Mouse (Mus musculus): ENCODE measurements at regions not wholly inside any gene's neighbourhood (a gene's known extent, or its start where the extent isn't known, plus 50 kb on each side); places are given as distances from the start of the nearest gene placed in this dataset.

DNA sequence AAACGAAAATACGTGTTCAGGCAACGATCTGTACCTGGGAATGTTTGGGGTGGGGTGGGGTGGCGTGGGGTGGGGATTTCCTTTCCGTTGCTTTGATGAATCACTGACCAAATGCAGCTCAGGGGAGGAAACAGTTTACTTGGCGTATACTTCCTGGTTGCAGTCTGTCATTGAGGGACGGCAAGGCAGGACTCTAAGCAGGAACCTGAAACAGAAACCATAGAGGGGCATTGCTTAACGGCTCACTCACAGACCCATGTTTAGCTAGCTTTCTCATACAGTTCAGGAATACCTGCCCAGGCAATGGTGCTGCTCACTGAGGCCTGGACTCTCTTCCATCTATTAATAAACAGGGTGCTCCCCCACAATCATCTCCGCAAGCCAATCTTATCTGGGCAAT lies 55.1 kb upstream of the Smox start:
- WGBS, result 86% methylated on average over 9 of the region's 9 CpGs

DNA sequence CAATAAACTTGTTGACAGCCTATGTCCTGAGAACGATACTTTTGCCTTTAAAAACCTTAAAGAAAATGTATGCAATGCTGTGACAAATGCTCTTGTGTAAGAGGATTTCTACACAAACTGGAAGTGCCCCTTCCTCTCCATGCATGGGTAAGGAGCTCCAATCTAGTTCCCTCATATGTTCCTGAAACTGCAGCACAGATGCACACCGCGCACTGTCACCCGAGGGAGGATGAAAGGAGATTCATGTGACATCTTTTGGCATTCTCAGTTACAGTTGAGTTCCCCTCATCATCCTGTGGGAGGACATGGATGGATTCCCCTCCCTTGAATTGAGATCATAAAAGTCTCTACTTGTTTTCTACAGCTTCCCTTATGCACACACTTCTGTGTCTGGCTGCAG lies 60.8 kb upstream of the Smox start:
- Histone ChIP-seq H3K27me3 (ENCODE audit: insufficient read depth, low read length) (no peaks in the 10 kb centered on the region), H3K36me3 (ENCODE audit: insufficient read depth) (no peaks in the 10 kb centered on the region), H3K27ac (ENCODE audit: low read depth, low read length) (no peak overlapping the region), H3K9ac (no peak overlapping the region), H3K4me1 (ENCODE audit: insufficient read depth) (no peaks in the 10 kb centered on the region), H3K4me3 (ENCODE audit: low read depth, low read length) (no peak overlapping the region), H3K9me3 (ENCODE audit: low read length) (no peaks in the 10 kb centered on the region), H3K4me2 (ENCODE audit: low read depth) (no peak overlapping the region)
- no peak for TF ChIP-seq CTCF (IDR thresholded peaks at IDR 0.05; ENCODE audit: low read depth)
- DNase-seq, result no peak
- WGBS, result 87% methylated on average over 4 of the region's 4 CpGs
- no peak for ATAC-seq

More for the DNA sequence above, 55.1 kb upstream of the Smox start:
- Histone ChIP-seq H3K9me3 (ENCODE audit: low read length) (no peaks in the 10 kb centered on the region), H3K27ac (ENCODE audit: low read depth, low read length) (no peak overlapping the region), H3K9ac (no peak overlapping the region), H3K36me3 (ENCODE audit: insufficient read depth) (no peaks in the 10 kb centered on the region), H3K4me1 (ENCODE audit: insufficient read depth) (no peaks in the 10 kb centered on the region), H3K27me3 (ENCODE audit: insufficient read depth, low read length) (no peaks in the 10 kb centered on the region), H3K4me3 (ENCODE audit: low read depth, low read length) (no peak overlapping the region), H3K4me2 (ENCODE audit: low read depth) (no peak overlapping the region)
- no peak for DNase-seq
- TF ChIP-seq CTCF (IDR thresholded peaks at IDR 0.05; ENCODE audit: low read depth), result no peak
- no peak for ATAC-seq

DNA sequence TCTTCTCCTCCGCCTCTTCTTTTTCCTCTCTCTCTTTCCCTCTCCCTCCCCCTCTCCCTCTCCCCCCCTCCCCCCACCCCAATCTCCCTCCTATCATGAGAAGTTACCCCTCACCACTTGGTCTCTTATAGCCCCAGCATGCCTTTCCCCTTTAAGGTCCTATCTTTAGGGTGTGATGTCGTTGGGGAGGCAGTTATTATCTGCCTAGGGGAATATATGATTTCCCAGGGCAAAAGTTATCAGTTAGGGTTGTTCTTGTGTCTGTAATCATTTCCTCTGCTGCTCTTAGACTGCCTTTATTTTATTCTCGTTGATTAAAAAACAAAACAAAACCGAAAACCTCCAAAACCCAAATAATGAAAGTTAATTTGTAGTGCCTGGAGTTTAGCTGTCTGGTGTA lies 63.2 kb upstream of the Smox start:
- H3K27me3 ChIP-seq (ENCODE audit: insufficient read depth, low read length), result no peaks in the 10 kb centered on the region
- H3K27ac ChIP-seq (ENCODE audit: low read depth, low read length), result no peak overlapping the region
- TF ChIP-seq CTCF (IDR thresholded peaks at IDR 0.05; ENCODE audit: low read depth), result no peak
- DNase-seq (no peak), ATAC-seq (no peak)
- no peaks in the 10 kb centered on the region for H3K4me1 ChIP-seq (ENCODE audit: insufficient read depth)
- H3K4me3 ChIP-seq (ENCODE audit: low read depth, low read length), result no peak overlapping the region
- no peak overlapping the region for H3K4me2 ChIP-seq (ENCODE audit: low read depth)
- 82% methylated on average over 4 of the region's 4 CpGs for WGBS
- H3K36me3 ChIP-seq (ENCODE audit: insufficient read depth), result no peaks in the 10 kb centered on the region
- no peak overlapping the region for H3K9ac ChIP-seq
- no peaks in the 10 kb centered on the region for H3K9me3 ChIP-seq (ENCODE audit: low read length)

DNA sequence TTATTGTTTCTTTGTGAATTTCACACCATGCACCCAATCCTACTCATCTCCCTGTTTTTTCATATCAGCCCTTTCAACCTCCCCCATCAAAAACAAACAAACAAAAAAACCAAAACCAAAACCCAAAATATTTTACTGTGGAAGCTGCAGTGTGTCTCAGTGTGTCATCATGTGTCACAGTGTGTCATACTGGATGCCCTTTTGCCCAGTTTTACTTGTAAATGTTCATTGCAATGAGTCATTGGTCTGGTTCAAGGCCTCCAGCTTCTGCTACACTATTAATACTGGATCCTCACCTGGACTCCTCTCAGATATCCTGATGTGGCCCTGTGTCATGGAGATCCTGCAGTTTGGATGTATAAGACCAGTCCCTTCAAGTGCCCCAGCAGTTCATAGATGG lies 64.4 kb upstream of the Smox start:
- H3K4me3 ChIP-seq (ENCODE audit: low read depth, low read length), result no peak overlapping the region
- DNase-seq (no peak), ATAC-seq (no peak)
- H3K36me3 ChIP-seq (ENCODE audit: insufficient read depth), result no peaks in the 10 kb centered on the region
- no peaks in the 10 kb centered on the region for H3K4me1 ChIP-seq (ENCODE audit: insufficient read depth)
- no peak overlapping the region for H3K27ac ChIP-seq (ENCODE audit: low read depth, low read length)
- H3K4me2 ChIP-seq (ENCODE audit: low read depth), result no peak overlapping the region
- H3K9ac ChIP-seq, result no peak overlapping the region
- no peak for TF ChIP-seq CTCF (IDR thresholded peaks at IDR 0.05; ENCODE audit: low read depth)
- H3K27me3 ChIP-seq (ENCODE audit: insufficient read depth, low read length), result no peaks in the 10 kb centered on the region
- H3K9me3 ChIP-seq (ENCODE audit: low read length), result no peaks in the 10 kb centered on the region

DNA sequence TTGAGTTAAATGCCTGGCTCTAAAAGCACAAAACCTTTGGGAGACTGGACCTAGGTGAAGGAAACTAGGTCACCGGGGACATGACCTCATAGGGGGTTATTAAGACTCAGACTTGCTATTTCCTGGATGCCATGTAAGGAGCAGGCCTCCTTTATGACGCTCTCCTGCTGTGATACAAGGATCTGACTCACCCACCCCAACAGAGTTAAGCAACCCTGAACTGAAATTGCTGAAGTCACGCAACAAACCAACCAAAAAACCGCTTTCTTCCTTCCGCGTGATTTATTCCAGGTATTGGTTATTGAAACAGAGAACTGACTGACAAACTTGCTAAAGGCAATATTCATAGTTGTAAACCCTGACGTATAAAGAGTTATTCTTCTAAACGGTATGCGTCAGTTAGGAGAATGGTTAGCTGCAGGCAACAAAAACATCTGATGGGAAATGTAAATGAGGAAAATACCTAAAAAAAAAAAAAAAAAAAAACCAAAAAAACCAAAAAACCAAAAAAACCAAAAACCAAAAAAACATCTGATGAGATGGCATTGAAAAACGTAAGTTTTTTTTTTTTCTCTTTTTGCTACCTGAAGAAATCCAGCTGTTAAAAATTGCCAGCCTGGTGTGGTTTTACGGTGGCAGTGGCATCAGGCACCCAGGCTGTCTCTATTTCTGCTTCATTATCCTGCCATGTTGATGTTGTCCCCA lies 67.5 kb upstream of the Smox start:
- 78% methylated on average over 11 of the region's 11 CpGs for whole genome bisulfite sequencing
- H3K4me2 ChIP-seq (ENCODE audit: low read depth), result no peak overlapping the region
- TF ChIP-seq CTCF (IDR thresholded peaks at IDR 0.05; ENCODE audit: low read depth), result no peak
- ATAC-seq (no peak), DNase-seq (no peak)
- H3K27ac ChIP-seq (ENCODE audit: low read depth, low read length), result no peak overlapping the region
- no peaks in the 10 kb centered on the region for H3K4me1 ChIP-seq (ENCODE audit: insufficient read depth)
- no peaks in the 10 kb centered on the region for H3K9me3 ChIP-seq (ENCODE audit: low read length)
- H3K27me3 ChIP-seq (ENCODE audit: insufficient read depth, low read length), result no peaks in the 10 kb centered on the region; the same call in 1 of the 2 replicates
- no peaks in the 10 kb centered on the region for H3K36me3 ChIP-seq (ENCODE audit: insufficient read depth)
- H3K4me3 ChIP-seq (ENCODE audit: low read depth, low read length), result no peak overlapping the region
- H3K9ac ChIP-seq, result no peak overlapping the region

DNA sequence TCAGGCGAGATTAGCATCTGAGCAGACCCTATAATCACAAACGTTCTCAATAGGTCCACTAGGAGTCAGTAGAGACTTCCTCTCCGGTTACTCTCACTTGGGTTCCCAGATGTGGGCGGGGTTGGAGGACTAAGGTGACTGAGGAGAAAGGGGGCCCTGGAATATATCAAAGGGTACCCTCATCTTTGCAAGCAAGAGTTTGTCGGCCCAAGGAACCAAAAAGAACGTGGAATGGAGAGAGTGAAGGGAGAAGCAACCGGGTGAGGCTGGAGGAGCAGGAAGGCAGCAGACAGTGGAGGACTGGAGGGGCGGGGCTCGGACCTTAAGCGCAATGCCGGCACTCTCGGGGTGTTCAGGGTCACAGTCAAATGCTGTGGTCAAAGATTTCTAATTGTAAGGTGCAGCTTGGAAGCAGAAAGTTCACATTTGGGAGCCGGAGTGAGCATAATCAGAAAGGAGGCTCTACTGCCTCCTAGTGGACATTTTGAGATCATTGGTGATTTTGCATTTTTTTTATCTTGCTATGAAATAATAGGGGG lies 68.3 kb upstream of the Smox start:
- WGBS, result 2% methylated on average over 13 of the region's 13 CpGs
- peak overlapping the region; percentile 74 for H3K4me2 ChIP-seq (ENCODE audit: low read depth)
- peak overlapping the region; percentile 40; the same call in 1 of the 2 replicates for H3K9ac ChIP-seq
- no peaks in the 10 kb centered on the region for H3K36me3 ChIP-seq (ENCODE audit: insufficient read depth)
- H3K4me1 ChIP-seq (ENCODE audit: insufficient read depth), result no peaks in the 10 kb centered on the region
- no peaks in the 10 kb centered on the region for H3K9me3 ChIP-seq (ENCODE audit: low read length)
- peak overlapping the region; percentile 41 for H3K4me3 ChIP-seq (ENCODE audit: low read depth, low read length)
- no peak overlapping the region for H3K27ac ChIP-seq (ENCODE audit: low read depth, low read length)
- peak; percentile 96 for ATAC-seq
- TF ChIP-seq CTCF (IDR thresholded peaks at IDR 0.05; ENCODE audit: low read depth), result peak; percentile 76
- DNase-seq, result peak; percentile 84
- H3K27me3 ChIP-seq (ENCODE audit: insufficient read depth, low read length), result no peaks in the 10 kb centered on the region; the same call in 1 of the 2 replicates

DNA sequence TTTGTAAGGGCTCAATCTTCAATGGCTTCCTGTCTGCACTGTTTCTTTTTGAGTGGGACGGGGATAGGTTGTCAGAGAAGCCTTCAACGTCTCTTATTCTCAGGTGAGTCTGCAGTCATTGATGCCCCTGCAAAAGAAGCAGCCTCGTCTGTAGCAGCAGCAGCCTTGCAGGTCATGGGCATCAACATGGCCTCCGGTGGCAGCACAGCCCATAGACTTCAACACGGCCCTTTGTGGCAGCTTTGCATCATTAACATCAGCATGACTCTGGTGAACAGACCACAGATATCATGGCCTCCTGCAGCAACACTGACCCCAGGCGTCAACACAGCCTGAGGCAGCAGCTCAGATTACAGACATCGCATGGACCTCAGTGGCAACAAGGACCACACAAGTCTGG lies 65.4 kb upstream of the Rnf24 start:
- WGBS, result 72% methylated on average over 7 of the region's 7 CpGs

More for the DNA sequence above, 65.4 kb upstream of the Rnf24 start:
- DNase-seq (no peak), ATAC-seq (no peak)
- Histone ChIP-seq H3K4me1 (ENCODE audit: insufficient read depth) (no peaks in the 10 kb centered on the region), H3K27me3 (ENCODE audit: insufficient read depth, low read length) (no peaks in the 10 kb centered on the region; the same call in 1 of the 2 replicates), H3K36me3 (ENCODE audit: insufficient read depth) (no peaks in the 10 kb centered on the region), H3K9ac (no peak overlapping the region), H3K4me3 (ENCODE audit: low read depth, low read length) (no peak overlapping the region), H3K9me3 (ENCODE audit: low read length) (no peaks in the 10 kb centered on the region), H3K4me2 (ENCODE audit: low read depth) (no peak overlapping the region), H3K27ac (ENCODE audit: low read depth, low read length) (no peak overlapping the region)
- no peak for TF ChIP-seq CTCF (IDR thresholded peaks at IDR 0.05; ENCODE audit: low read depth)

Measured in forebrain, postnatal 0 days (tissue).